Mouse (Mus musculus) kidney, adult 11 months (tissue): ENCODE data around the gene Ccdc12.

Source experiments
- DNase-seq: peaks from one replicate; pipeline ENCODE4 v3.0.0; 2022

The Ccdc12 gene

DNA sequence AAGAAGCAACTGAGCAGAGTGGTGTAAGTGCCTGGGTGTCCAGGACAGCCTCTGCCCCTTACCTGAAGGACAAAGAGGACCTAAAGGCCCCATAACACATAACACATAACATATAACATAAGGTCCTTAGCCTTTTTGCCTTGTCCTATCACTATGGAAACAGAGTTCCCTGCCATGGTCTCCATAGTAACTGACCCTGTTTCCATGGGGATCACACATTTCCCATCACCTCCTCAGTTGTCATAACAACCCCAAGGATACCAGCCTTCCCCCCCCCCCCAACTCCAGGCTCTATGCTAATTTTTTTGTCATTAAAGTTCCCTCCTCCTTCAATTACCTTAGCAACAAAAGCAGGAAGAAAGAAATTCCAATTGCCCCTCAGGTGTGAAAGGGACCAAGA lies 6.5 kb upstream of the Ccdc12 start:
- DNase-seq, result no peak

DNA sequence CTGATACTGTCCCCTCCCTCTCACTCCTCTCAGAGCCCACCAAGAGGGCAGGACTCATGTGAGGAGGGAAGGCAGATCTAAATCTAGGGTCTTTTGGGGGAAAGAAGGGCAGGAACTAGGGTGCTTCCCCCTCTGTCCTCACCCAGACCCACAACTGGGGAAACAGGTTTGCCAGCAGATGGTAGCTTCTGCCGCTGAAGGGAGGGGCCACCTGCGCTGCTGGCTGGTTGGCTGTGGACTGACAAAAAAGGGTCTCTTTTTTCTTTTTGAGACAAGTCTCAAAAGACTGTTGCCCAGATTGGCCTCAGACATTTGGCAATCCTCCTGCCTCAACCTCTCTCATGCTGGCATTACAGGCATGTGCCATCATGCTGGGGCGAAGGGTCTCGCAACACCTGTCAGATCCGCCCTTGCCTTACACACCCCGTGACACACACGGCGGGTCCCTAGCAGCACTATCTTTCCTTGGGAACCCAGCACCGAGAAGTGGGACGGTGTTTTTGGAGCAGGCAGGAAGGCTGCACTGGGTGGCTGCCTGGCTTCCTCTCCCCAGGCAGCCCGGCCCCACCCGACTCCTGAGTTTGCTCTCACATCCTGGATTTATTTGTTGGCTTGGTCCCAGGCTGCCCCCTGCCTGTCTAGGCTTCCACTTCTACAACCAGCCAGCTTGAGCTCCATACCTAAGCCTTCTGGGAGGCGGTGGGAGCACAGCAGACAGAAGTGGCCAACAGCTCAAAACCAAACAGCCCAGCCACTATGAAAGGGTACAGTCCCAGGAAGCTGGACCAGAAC lies 4.2 kb upstream of the Ccdc12 start:
- DNase-seq, result peak; percentile 63

DNA sequence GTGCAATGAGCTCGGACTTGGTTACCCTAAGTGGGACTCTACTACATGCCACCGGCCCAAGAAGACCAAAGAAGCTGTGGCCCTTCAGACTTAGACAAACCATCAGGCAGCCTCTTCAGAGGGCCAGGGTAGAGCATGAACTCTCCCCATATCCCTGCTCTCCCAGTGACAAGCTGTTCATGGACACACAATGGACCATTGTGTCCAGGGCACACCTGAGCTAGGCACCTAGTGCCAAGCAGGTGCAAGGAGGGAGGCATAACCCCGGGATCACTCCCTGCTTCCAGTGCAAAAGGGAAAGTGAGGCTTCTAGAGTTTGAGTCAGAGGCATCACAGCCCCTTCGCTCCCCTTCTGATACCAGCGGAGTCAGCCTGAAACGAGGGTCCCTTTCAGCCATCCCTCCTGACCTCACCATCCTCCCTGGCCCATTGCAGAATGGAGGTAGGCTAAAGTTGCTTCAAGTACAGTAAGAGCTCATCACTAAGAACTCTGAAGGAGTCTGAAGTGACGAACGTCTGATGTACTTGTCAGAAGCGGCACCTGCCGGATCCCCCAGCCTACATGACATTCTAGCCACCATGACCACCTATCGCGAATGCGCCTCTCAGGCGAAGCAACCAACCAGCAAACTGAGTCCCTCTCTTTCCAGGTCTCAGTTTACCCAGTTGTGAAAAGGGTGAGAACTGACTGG lies 3.2 kb upstream of the Ccdc12 start:
- DNase-seq, result no peak

DNA sequence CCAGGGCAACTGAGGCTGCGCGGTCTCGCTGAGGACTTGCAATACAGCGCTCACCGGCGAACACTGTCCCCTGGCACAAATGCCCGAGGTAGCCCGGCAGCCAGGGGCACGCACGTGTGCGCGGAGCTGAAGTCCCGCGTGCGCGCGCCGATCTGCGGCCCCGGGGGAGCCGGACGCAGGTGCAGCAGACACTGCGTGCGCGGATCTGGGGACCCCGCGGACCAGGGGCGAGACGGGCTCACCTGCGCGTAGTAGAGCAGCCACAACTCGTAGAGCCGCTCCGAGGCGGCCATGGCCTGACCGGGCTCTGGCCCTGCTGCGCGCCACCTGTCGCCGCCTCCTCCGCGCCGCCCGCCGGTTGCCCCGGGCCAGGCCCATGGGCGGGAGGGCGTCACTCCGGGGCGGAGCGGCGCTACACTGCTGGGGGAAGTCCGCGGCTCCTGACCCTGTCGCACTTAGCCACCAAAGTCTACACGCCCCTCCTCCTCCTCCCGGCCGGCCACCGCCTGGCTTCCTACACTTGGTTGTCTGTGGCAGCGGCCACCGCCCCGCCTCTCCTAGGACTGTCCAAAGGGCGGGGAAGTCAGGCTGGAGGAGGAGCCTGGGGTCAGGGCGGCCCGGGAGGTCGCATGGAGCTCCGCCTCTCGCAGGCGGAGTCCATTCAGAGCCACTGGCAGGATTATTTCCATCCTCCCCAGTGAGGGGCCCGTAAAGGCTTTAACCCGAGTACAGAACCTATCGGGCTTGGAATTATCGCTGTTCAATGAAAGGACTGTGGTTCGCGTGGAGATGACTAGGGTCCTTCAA lies 2.4 kb upstream of the Ccdc12 start, which contains the start of gene Nbeal2:
Nbeal2 (minus strand) TSS at position 507 of the 807 bp plus-strand sequence.
- peak; percentile 99 for DNase-seq

DNA sequence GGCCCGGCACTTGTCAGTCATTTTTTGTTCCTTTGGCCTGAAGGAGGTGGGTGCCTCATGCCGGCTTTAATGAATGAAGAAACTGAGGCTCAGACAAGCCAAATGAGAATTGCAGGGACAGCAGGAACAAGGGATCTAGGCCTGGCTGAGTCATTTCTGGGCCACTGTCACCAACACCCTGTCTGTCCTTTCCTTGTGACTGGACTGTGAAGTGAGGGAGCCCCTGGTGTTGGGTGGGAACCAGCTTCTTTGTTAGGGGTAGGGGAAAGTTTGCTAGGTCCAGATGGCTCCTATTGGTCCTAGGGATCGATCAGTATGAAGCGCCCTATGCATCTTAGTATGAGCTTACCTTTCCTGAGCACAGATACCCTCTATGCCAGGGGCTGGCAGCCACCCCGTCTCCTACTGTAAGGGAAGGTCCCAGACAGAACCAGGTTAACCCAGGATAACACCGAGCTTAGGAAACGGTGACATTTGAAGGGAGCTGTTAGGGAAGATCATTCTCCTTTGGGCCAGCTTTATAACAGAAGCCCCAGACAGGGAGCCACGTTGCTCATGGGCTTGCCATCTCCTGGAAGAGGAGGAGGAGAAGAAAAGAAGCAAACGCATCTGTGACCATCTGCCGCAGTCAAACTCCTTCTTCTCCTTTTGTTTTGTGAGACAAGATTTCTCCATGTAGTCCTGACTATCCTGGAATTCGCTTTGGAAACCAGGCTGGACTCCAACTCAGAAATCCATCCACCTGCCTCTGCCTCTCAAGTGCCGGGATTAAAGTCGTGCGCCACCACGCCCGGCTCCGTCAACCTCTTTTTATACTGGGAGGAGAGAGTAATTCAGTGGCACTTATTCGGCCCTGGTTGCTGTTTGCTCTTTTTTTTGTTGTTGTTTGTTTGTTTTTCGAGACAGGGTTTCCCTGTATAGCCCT lies 1.3 kb upstream of the Ccdc12 start:
- DNase-seq, result no peak

DNA sequence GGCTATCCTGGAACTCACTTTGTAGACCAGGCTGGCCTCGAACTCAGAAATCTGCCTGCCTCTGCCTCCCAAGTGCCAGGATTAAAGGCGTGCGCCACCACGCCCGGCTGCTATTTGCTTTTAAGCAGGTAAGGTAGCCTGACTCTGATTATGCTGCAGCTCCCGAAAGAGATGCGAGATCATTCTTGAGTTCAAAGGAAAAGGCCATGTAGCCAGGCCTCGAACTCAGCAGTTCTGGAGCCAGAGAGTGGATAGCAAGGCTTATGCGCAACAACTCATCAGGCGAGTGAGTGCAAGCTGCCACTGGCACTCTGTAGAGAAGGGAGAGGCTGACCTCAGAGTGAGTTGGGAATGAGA lies 674 bp upstream of the Ccdc12 start:
- DNase-seq, result no peak

DNA sequence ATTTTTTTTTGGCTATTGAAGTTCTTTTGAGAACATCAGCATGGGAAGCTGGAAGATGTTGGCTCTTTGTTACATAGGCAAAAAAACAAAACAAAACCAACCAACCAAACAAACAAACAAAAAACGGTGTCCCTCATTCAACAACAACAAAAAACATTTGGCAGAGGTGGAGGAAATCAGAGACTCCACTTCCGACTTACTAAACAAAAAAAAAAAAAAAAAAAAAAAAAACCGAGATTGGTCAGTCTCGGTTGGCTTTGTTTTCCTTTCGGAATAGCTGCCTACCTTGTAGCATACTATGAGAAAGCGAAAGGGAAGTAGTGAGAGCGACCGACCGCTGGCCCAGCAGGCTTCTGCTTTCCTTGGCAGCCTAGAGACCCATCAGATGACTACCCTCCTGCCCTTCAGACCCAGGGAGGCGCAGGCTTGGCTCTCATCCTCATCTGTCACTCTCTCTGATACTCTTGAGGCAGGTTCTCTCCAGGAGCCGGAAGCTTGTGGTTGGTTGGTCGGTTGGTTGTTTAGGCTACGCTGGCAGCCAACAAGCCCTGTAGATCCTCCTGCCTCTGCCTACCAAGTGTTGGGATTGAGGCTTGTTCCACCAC lies 1.3 kb downstream of the Ccdc12 start:
- peak; percentile 90 for DNase-seq

DNA sequence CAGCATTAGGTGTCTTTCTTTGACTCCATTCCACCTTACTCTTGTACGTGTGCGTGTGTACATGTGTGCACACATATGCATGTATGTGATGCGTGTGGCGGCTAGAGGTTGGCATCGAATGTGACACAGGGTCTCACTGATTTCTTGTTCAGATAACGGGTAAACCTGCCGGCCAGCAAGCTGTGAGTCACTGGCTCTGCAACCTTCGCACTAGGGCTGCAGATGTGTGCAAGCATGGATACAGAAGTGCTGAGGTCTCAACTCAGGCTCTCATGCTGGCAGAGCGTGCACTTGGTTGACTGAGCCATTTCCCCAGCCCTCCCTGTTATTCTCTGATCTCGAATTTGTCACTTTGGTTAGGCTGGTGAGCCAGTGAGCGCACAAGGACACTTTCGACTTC lies 3.2 kb downstream of the Ccdc12 start:
- DNase-seq, result no peak

DNA sequence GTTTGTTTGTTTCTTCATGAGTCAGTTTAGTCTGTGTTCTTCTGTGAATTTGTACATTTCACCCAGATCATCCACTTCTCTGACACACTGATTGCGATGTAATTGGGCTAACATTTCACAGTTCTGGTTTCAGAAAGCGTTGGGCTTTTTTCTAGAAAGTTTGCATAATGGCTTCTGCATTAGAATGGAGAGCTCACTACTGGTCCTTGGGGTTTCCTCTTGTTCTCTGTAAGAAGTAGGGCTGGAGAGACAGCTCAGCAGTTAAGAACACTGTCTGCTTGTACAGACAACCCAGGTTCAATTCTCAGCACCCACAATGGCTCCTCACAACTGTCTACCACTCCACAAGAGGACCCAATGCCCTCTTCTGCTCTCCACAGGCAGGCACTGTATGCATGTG lies 3.9 kb downstream of the Ccdc12 start:
- no peak for DNase-seq

DNA sequence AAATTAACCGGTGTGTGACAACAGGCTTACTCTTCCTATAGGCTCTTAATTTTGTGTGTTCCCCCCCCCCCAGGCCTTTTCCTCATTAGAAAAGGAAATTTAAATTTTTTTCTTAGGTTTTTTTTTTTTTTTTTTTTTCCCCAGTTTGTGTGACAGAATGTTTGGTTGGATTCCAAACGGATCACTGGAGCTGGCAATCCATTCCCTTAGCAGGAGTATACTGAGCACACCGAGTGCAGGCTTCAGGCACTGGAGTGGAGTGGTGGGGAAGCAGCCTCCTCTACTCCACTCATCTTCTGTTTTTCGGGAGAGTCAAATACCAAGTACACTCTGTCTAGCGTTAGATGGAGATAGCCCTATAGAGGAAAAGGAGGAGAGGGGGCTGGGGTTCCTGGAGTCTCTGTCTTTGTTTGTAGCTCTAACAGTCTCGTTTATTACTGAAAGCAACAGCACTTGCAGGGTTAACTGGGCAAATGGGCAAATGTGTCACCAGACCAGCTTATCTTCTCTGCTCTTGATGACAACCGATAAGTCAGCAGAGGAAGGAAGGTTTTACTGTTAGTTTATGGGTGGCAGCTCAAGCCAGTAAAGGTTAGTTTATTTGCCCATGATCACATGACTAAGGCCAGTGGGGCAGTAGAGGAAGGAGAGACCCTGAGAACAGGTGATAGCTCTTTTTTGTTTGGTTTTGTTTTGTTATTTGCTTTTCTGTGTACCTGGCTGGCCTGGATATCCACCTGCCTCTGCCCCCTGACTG lies 4.7 kb downstream of the Ccdc12 start:
- DNase-seq, result no peak

DNA sequence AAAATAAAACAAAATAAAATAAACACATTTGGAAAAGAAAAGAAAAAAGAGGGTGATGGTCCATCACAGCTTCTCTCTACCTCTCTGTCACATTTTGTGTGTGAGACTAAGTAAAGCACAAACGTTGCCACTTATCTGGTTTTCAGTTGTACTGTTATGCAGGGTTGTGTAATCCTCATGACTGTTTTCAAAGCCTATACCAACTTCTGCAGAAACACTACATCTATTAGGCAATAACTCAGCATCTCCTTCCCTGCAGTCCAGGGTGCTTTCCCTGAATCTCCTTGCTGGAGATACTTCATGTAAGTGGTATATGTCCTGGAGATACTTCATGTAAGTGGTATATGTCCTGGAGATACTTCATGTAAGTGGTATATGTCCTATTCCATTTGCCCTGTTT lies 6.5 kb downstream of the Ccdc12 start:
- DNase-seq, result no peak

DNA sequence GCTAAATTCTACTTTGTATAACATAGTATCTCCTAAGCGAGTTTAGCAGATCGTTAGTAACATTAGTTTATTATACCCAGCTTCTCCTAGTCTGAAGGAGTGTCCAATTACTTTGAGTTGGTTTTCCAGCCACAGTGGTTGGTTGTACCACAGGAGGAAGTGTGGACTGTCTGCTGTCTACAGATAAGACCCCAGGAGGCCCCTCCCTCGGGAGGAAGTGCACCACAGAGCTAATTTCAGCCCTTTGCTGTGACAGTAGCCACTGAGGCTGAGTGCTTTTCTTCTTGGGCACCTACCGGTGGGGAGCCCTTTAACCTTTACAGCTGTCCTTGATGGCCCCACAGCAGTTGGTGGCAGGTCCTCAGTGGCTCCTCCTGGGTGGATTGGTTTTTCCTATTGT lies 9.6 kb downstream of the Ccdc12 start:
- no peak for DNase-seq

DNA sequence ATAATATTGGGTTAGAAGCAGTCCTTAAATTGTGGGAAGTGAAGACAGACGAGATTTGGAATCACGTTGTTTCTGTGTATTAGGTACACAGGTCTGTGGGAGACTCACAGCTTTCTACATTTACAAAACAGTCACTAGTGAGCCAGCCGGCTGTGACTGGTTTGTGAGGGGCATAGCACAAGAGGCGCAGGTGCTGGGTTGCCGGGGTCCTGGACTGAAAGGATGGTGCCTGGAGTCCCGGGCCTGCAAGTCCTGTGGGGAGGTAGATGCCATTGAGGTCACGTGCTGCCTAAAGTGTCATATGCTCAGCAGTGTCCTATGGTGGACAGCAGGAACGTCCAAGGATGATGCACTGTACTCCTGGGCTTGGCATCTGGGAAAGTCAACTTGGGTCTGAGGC lies 10.1 kb downstream of the Ccdc12 start:
- DNase-seq, result no peak

DNA sequence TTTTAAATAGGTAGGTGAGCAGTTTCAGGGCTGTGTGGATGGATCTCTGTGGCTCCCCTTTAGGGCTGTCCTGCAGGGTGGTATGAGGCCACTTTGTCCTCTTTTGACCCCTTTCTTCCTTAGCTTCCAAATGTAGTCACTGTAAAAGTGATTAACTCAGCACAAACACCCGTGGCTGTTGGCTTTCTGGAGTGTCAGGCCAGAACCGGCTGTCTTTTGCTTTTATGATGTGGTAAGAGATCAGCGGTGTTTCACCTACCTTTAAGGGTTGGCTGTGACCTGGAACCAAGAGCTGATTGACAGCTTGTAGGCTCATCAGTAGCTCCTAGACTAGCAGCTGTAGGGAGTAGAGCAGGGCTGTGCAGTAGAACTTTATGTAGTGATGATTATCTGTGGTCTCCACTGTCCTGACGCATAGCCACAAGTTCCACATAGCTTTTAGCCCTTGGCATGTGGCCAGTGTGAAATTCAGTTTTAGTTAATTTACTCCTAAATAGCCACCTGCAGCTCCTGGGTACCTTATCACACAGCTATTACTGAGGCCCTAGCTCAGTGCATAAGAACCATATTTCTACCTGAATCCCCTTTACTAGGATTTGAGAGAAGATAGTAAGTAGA lies 11.0 kb downstream of the Ccdc12 start:
- DNase-seq, result no peak

DNA sequence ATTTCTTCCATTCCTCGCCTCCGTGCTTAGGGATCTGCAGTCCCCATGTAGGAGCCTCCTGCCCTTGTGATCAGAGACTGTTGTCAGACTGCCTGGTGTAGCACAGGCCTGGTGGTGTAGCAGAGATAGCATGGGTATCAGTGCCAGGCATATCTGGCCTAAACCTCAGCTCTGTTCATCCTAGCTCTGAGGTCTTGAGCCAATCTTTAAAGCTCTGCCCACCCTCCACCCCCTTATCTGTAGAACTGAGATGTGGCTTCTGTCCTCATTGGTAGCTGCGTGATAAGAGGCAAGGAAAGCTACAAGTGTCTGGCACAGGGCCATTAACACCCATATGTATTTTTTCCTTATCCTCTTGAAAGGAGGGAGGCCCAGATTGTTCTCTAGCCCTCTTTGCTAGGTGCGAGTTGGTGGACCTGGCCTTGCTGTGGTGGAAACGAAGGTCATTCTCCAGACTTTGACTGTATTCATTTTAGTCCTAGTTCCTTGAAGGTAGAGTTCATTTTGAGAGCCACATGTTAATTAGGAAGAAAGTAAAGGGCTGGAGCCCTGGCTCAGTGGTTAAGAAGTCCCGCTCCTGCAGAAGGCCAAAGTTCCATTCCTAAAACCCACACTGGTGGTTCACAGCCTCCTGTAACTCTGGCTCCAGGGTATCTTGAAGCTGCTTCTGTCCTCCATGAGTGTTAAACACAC lies 12.4 kb downstream of the Ccdc12 start:
- DNase-seq, result no peak

DNA sequence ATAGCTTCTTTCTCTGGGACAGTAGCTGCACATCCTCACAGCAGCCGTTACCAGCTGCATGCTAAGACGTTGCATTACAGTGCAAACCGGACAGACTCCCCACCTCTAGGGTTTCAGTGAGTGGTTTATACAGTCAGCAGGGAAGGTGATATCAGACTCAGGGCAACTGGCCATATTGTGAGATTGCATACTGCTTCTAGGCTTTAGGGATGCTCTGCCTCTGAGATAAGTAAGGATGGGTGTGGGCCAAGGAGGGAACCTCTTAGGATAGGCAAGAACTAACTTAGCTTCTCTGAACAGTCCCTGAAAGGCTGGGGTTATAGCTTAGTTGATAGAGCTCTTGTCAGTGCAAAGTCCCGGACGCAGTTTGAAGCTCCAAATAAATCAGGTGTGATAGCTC lies 13.5 kb downstream of the Ccdc12 start:
- no peak for DNase-seq

DNA sequence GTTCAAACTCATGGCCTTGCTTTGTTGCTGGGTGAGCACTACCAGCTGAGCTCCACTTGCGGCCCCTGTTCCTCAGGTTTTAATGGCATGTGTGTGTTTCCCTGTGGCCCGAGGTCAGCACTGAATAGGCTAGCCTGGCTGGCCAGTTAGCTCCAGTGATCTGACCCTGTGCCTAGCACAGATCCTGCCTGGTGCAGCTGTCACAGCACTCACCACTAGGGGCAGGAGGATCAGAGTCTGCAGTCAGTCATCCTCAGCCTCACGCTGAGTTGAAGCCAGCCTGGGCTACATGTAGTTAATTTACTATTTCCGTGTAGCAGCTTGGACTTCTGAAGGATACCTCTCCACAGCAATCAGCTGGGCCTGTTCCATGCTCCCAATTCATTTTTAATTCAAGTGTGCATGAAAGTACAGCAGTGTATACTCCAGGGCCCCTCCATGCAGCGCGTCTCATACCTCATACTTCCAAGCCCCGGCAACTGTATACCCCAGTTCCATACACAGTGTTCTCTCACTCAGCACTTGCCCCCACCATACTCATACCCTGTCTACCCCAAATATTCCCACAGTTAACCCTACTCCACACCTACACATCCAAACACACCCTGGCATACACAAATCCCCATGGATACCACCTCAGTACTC lies 16.3 kb downstream of the Ccdc12 start:
- no peak for DNase-seq

DNA sequence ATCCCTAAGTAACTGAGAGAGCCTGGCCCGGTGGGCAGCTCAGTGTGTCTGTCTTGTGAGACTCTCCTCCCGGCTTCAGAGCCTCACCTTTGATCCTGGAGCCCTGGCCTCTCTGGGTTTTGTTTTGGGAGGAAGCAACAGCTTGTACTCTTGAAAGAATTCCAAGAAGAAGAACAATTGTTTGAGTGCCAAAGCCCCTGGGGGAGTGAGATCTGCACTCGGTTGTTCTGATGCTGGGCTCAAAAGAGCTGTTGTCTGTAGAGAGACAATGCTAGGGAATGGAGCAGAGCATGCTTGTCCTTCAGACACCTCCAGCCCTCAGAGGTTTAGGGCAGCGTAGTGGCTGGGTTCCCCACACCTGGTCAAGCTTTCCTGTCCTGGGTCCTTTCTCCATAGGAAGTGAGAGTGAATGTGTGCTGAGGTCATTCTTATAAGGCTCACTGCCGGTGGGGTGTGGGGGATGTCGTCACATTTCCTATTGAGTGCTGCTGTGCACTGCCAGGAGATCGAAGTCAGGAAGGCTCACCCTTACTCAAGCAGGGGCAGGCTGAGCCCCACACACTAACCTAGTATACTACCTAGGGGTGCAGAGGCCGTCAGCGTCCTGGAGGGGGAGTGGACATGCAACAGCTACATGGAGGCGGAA lies 16.9 kb downstream of the Ccdc12 start:
- no peak for DNase-seq

DNA sequence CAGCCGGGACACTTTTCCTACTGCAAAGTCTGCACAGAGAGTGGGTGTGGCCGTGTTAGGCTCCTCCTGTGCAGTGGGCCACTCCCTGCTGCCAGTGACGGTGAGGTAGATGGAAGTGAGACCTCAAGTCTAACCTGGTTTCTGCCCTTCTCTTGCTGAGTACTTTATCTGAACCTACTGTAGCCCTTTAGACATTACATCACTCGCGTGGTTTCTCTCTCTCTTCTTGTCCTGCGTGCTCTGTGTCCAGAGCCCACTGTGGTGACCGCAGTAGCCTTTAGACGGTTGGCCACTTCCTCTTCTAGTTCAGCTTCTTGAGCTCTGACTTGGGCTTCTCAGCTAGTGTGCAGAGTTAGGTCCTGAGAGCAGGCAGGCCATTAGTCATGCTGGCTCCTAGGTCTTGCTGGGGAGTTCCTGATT lies 20.2 kb downstream of the Ccdc12 start:
- no peak for DNase-seq
